ENCODE assay signal across 15 mouse cellular contexts in the genomic region with DNA sequence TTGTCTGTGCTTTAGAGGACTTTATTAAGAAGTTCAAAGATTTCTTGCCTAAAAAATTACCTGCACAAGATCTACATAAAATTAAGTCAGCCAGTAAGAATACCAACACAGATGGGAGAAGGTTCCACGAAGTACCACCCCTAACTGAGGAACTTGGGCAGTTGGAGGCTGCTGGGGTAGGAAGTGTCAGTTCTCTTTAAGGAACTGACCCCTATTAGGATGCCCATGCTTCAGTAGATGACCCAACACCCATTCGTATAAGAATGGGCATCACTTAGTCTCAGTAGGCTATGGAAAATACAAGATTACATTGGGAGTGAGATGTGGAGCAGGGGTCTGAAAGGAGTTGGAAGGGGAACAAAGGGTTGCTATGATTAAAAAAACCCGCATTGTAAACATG. TPM values are rescaled to one million over a fixed set of nuclear protein-coding genes. Genes with fewer than 3 reads are reported as not detected.
"Had no signal": no experiment of that assay in that cellular context is flagged by ENCODE, and none has a peak within 500 bp of the region (broad histone marks: within the 10 kb centered on the region; RNA-seq: fewer than 3 reads in every experiment).

No protein-coding gene starts in this region.

- DNase-seq: kidney, adult 11 months; kidney, adult 9 months; kidney, postnatal 36 days; layer of hippocampus, adult 9-11 months; layer of hippocampus, postnatal 36 days; lung, embryonic 14.5 days; lung, postnatal 10 days; lung, postnatal 4 days; thymus, postnatal 4 days had no signal

- H3K4me1 ChIP-seq: limb, embryonic 15.5 days; midbrain, embryonic 12.5 days had no signal

- H3K4me3 ChIP-seq: limb, embryonic 15.5 days had no signal

- H3K36me3 ChIP-seq: limb, embryonic 15.5 days; midbrain, embryonic 12.5 days had no signal

- H3K9ac ChIP-seq: limb, embryonic 15.5 days; lung, embryonic 14.5 days; midbrain, embryonic 12.5 days had no signal

- ATAC-seq: midbrain, embryonic 16.5 days had no signal

- H3K9me3 ChIP-seq: limb, embryonic 15.5 days; midbrain, embryonic 12.5 days had no signal

- H3K27ac ChIP-seq: kidney, postnatal 0 days; limb, embryonic 15.5 days; midbrain, embryonic 12.5 days; stomach, postnatal 0 days had no signal

RNA-seq across cellular contexts. Expression of gene Bmx, which starts 12.6 kb away (rescaled TPM):
- polyA plus RNA-seq: neural tube, embryonic 14.5 days had no signal
